Mouse (Mus musculus) spleen, postnatal 0 days (tissue): ENCODE measurements around the gene Atp6ap2. TPM values are rescaled to one million over a fixed set of nuclear protein-coding genes. Genes with fewer than 3 reads are reported as not detected.

Experiments used
- polyA plus RNA-seq: library from polyadenylated mRNA; unstranded; fragments of >200 nt; fragmentation: Nextera tagmentation; extraction: Ambion mirVana; gene quantifications from 2 replicates; pipeline ENCODE4 v1.2.1, GENCODE M21; 2015

Gene Atp6ap2
- polyA plus RNA-seq: 68.9 and 78.0 TPM in 2 replicates

DNA sequence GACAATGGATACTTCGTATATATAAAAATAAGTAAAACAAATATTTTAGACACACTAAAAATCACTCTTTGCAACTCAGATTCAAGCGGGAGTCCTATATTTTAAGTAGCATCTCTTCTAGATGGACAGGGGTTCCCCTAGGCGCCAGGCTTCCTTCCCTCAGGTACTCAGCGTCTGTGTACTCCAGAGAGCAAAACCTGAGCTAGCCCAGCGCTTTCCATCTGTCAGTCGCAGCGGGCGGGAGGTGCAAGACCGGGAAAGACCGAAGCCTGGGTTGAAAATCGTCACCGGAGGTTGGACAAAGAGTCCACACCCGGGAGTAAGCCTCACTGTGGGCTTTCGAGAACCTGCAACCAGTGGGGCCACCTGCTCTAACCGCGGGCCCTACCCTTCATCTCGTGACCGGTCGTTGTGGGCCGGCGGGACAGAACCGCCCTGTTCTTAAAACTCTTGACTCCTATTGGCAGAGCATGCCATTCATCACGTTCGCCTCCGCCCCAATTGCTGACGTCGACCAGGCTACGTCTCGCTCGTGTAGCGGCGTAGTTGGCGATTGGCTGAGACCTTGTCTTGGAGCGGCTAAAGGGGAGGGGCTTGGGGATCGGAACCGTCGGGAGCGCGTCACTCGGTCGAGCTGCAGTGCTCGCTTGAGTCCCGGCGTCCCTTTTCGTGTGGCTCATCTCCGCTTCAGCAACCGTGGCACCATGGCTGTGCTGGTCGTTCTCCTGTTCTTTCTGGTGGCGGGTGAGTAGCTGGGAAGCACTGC lies at the start of gene Atp6ap2:
Gene Atp6ap2 (plus strand): TSS at position 610 of the 766 bp plus-strand sequence.

Other genes with a start within 250 kb of the Atp6ap2 start
- 16.5 and 18.7 TPM in 2 replicates for gene 1810030O07Rik, start 85.9 kb downstream of the Atp6ap2 start, polyA plus RNA-seq
- gene Med14, start 174.3 kb downstream of the Atp6ap2 start, polyA plus RNA-seq: 6.0 TPM in 2 replicates